Mouse (Mus musculus) liver, embryonic 15.5 days (tissue): Measurements from ENCODE around the gene Prickle2. TPM values are rescaled to one million over a fixed set of nuclear protein-coding genes. Genes with fewer than 3 reads are reported as not detected.
A peak's percentile ranks its signal among the peaks of the same experiment; 100 is the strongest.

Experiments used
- ATAC-seq: fragments of 200-750 bp; cut with Nextera tagmentation; 2 replicates; pipeline ENCODE4 v1.8.0; 2017; ENCODE audit warnings: moderate number of reproducible peaks, mild to moderate bottlenecking, moderate library complexity; ENCODE audit not compliant: insufficient read depth
- H3K27ac ChIP-seq: fragments of 300-500 bp; sonication (generic); replicated peaks from 2 replicates; pipeline ENCODE4 v1.5.1; 2015; ENCODE audit warnings: mild to moderate bottlenecking, inconsistent platforms
- H3K27me3 ChIP-seq: fragments of 300-500 bp; sonication (generic); 2 replicates; pipeline ENCODE4 v1.6.1; 2015; ENCODE audit warnings: mild to moderate bottlenecking, inconsistent platforms
- H3K36me3 ChIP-seq: fragments of 300-500 bp; sonication (generic); replicated peaks from 2 replicates; pipeline ENCODE4 v1.6.1; 2015; ENCODE audit warnings: moderate library complexity, mild to moderate bottlenecking, inconsistent platforms
- H3K4me1 ChIP-seq: fragments of 300-500 bp; sonication (generic); replicated peaks from 2 replicates; pipeline ENCODE4 v1.6.1; 2015; ENCODE audit warnings: inconsistent platforms
- H3K4me2 ChIP-seq: fragments of 300-500 bp; sonication (generic); 2 replicates; pipeline ENCODE4 v1.6.1; 2015; ENCODE audit warnings: moderate library complexity, mild to moderate bottlenecking, inconsistent platforms
- H3K4me3 ChIP-seq: fragments of 300-500 bp; sonication (generic); replicated peaks from 2 replicates; pipeline ENCODE4 v1.5.1; 2015; ENCODE audit warnings: mild to moderate bottlenecking, inconsistent platforms
- H3K9ac ChIP-seq: fragments of 300-500 bp; sonication (generic); 2 replicates; pipeline ENCODE4 v1.6.1; 2015; ENCODE audit warnings: moderate library complexity, mild to moderate bottlenecking, inconsistent platforms
- H3K9me3 ChIP-seq: fragments of 300-500 bp; sonication (generic); replicated peaks from 2 replicates; pipeline ENCODE4 v1.6.1; 2016; ENCODE audit warnings: inconsistent platforms
- WGBS: fragments of 180-500 bp; shearing (Covaris S2); methylation state at CpG from one replicate; pipeline ENCODE4 v1.1.7; 2015; ENCODE audit warnings: mixed read lengths; ENCODE audit not compliant: insufficient replicate concordance; 5-methylcytosine and 5-hydroxymethylcytosine counted together
- polyA plus RNA-seq: library from polyadenylated mRNA; unstranded; fragments of >200 nt; fragmentation: Nextera tagmentation; extraction: Ambion mirVana; gene quantifications from 2 replicates; pipeline ENCODE4 v1.2.1, GENCODE M21; 2015

Prickle2 gene
- polyA plus RNA-seq, 1 experiment from 2014 or later, result 0.33 TPM

GRCm38 (mm10) chr6:92534226-92535031, 171.5 kb downstream of the Prickle2 start:
- WGBS, result 9% methylated on average over 11 of the region's 11 CpGs
- no peak for ATAC-seq

GRCm38 (mm10) chr6:92533306-92534063, 172.5 kb downstream of the Prickle2 start:
- WGBS, result 54% methylated on average over 8 of the region's 8 CpGs
- Histone ChIP-seq H3K4me1 (no peaks in the 10 kb centered on the region), H3K4me2 (no peak overlapping the region), H3K36me3 (no peaks in the 10 kb centered on the region), H3K27me3 (no peaks in the 10 kb centered on the region), H3K9ac (no peak overlapping the region), H3K4me3 (no peak overlapping the region), H3K27ac (no peak overlapping the region), H3K9me3 (no peaks in the 10 kb centered on the region)
- ATAC-seq, result no peak

More at GRCm38 (mm10) chr6:92534226-92535031, 171.5 kb downstream of the Prickle2 start:
- H3K4me1 ChIP-seq, result no peaks in the 10 kb centered on the region
- H3K4me2 ChIP-seq, result peak overlapping the region; percentile 33
- no peaks in the 10 kb centered on the region for H3K36me3 ChIP-seq
- no peak overlapping the region for H3K9ac ChIP-seq
- H3K9me3 ChIP-seq, result no peaks in the 10 kb centered on the region
- peak overlapping the region; percentile 25; the same call in 1 of the 2 replicates for H3K4me3 ChIP-seq
- no peak overlapping the region for H3K27ac ChIP-seq
- H3K27me3 ChIP-seq, result no peaks in the 10 kb centered on the region

GRCm38 (mm10) chr6:92532896-92533295, 173.1 kb downstream of the Prickle2 start:
- no peaks in the 10 kb centered on the region for H3K36me3 ChIP-seq
- no peaks in the 10 kb centered on the region for H3K27me3 ChIP-seq
- H3K27ac ChIP-seq, result no peak overlapping the region
- no peak overlapping the region for H3K9ac ChIP-seq
- no peaks in the 10 kb centered on the region for H3K4me1 ChIP-seq
- H3K4me3 ChIP-seq, result no peak overlapping the region
- no peak overlapping the region for H3K4me2 ChIP-seq
- 46% methylated on average over 3 of the region's 3 CpGs for WGBS
- no peak for ATAC-seq
- no peaks in the 10 kb centered on the region for H3K9me3 ChIP-seq

GRCm38 (mm10) chr6:92532331-92532730, 173.6 kb downstream of the Prickle2 start:
- no peak overlapping the region for H3K4me2 ChIP-seq
- H3K27me3 ChIP-seq, result no peaks in the 10 kb centered on the region
- no peak for ATAC-seq
- no peaks in the 10 kb centered on the region for H3K4me1 ChIP-seq
- H3K36me3 ChIP-seq, result no peaks in the 10 kb centered on the region
- H3K27ac ChIP-seq, result no peak overlapping the region
- WGBS, result 35% methylated on average over 6 of the region's 6 CpGs
- H3K9ac ChIP-seq, result no peak overlapping the region
- H3K9me3 ChIP-seq, result no peaks in the 10 kb centered on the region
- H3K4me3 ChIP-seq, result no peak overlapping the region

- no peak overlapping the region for H3K27ac ChIP-seq
- H3K27me3 ChIP-seq, result no peaks in the 10 kb centered on the region
- H3K9ac ChIP-seq, result no peak overlapping the region
- H3K9me3 ChIP-seq, result no peaks in the 10 kb centered on the region
- H3K36me3 ChIP-seq, result no peaks in the 10 kb centered on the region
- WGBS, result 44% methylated on average over 3 of the region's 3 CpGs
- no peaks in the 10 kb centered on the region for H3K4me1 ChIP-seq
- no peak for ATAC-seq
- H3K4me3 ChIP-seq, result no peak overlapping the region
- H3K4me2 ChIP-seq, result no peak overlapping the region
Observed at GRCm38 (mm10) chr6:92526212-92526611, 179.7 kb downstream of the Prickle2 start.

- WGBS, result 85% methylated on average over 2 of the region's 2 CpGs
- ATAC-seq, result no peak
- Histone ChIP-seq H3K27ac (no peak overlapping the region), H3K4me3 (no peak overlapping the region), H3K9me3 (no peaks in the 10 kb centered on the region), H3K27me3 (no peaks in the 10 kb centered on the region), H3K4me1 (no peaks in the 10 kb centered on the region), H3K9ac (no peak overlapping the region), H3K36me3 (no peaks in the 10 kb centered on the region), H3K4me2 (no peak overlapping the region)
Observed at GRCm38 (mm10) chr6:92525646-92526045, 180.3 kb downstream of the Prickle2 start.

GRCm38 (mm10) chr6:92521526-92522075, 184.4 kb downstream of the Prickle2 start:
- Histone ChIP-seq H3K9ac (no peak overlapping the region), H3K9me3 (no peaks in the 10 kb centered on the region), H3K36me3 (no peaks in the 10 kb centered on the region), H3K4me1 (no peaks in the 10 kb centered on the region), H3K27me3 (no peaks in the 10 kb centered on the region), H3K27ac (no peak overlapping the region), H3K4me3 (no peak overlapping the region), H3K4me2 (no peak overlapping the region)
- WGBS, result 47% methylated on average over 7 of the region's 7 CpGs
- no peak for ATAC-seq

GRCm38 (mm10) chr6:92520088-92520875, 185.7 kb downstream of the Prickle2 start:
- ATAC-seq, result no peak
- Histone ChIP-seq H3K9ac (no peak overlapping the region), H3K9me3 (no peaks in the 10 kb centered on the region), H3K4me2 (no peak overlapping the region), H3K27me3 (no peaks in the 10 kb centered on the region), H3K4me1 (no peaks in the 10 kb centered on the region), H3K4me3 (no peak overlapping the region), H3K36me3 (no peaks in the 10 kb centered on the region), H3K27ac (no peak overlapping the region)
- 51% methylated on average over 5 of the region's 5 CpGs for WGBS

GRCm38 (mm10) chr6:92518438-92518968, 187.5 kb downstream of the Prickle2 start:
- Histone ChIP-seq H3K27me3 (no peaks in the 10 kb centered on the region), H3K27ac (no peak overlapping the region), H3K4me1 (no peaks in the 10 kb centered on the region), H3K36me3 (no peaks in the 10 kb centered on the region), H3K9me3 (no peaks in the 10 kb centered on the region), H3K4me2 (no peak overlapping the region), H3K9ac (no peak overlapping the region), H3K4me3 (no peak overlapping the region)
- 53% methylated on average over 6 of the region's 6 CpGs for WGBS
- ATAC-seq, result no peak

- Histone ChIP-seq H3K4me3 (no peak overlapping the region), H3K9ac (no peak overlapping the region), H3K4me2 (no peak overlapping the region), H3K27me3 (no peaks in the 10 kb centered on the region), H3K36me3 (no peaks in the 10 kb centered on the region), H3K9me3 (no peaks in the 10 kb centered on the region), H3K4me1 (no peaks in the 10 kb centered on the region), H3K27ac (no peak overlapping the region)
- WGBS, result 36% methylated on average over 2 of the region's 2 CpGs
- ATAC-seq, result no peak
Observed at GRCm38 (mm10) chr6:92517002-92517401, 189.0 kb downstream of the Prickle2 start.
